Mouse (Mus musculus) heart, embryonic 15.5 days (tissue): Measurements from ENCODE around the gene B3galt1. TPM values are rescaled to one million over a fixed set of nuclear protein-coding genes. Genes with fewer than 3 reads are reported as not detected.

Experiments
- ATAC-seq: fragments of 200-750 bp; cut with Nextera tagmentation; replicated peaks from 2 replicates; pipeline ENCODE4 v1.8.0; 2017; ENCODE audit warnings: low read depth, moderate TSS enrichment; ENCODE audit not compliant: insufficient number of reproducible peaks, insufficient read depth, low FRiP score
- H3K27ac ChIP-seq: fragments of 300-500 bp; sonication (generic); 2 replicates; pipeline ENCODE4 v1.5.1; 2015; ENCODE audit warnings: mild to moderate bottlenecking, inconsistent platforms
- H3K27me3 ChIP-seq: fragments of 300-500 bp; sonication (generic); 2 replicates; pipeline ENCODE4 v1.6.1; 2015; ENCODE audit warnings: inconsistent platforms
- H3K36me3 ChIP-seq: fragments of 300-500 bp; sonication (generic); 2 replicates; pipeline ENCODE4 v1.6.1; 2015; ENCODE audit warnings: mild to moderate bottlenecking, inconsistent platforms
- H3K4me1 ChIP-seq: fragments of 300-500 bp; sonication (generic); replicated peaks from 2 replicates; pipeline ENCODE4 v1.6.1; 2015; ENCODE audit warnings: inconsistent platforms
- H3K4me2 ChIP-seq: fragments of 300-500 bp; sonication (generic); 2 replicates; pipeline ENCODE4 v1.6.1; 2015; ENCODE audit warnings: inconsistent platforms, mild to moderate bottlenecking, moderate library complexity
- H3K4me3 ChIP-seq: fragments of 300-500 bp; sonication (generic); 2 replicates; pipeline ENCODE4 v1.5.1; 2015; ENCODE audit warnings: mild to moderate bottlenecking, inconsistent platforms
- H3K9ac ChIP-seq: fragments of 300-500 bp; sonication (generic); 2 replicates; pipeline ENCODE4 v1.6.1; 2015; ENCODE audit warnings: mild to moderate bottlenecking, inconsistent platforms
- H3K9me3 ChIP-seq: fragments of 300-500 bp; sonication (generic); replicated peaks from 2 replicates; pipeline ENCODE4 v1.6.1; 2016; ENCODE audit warnings: inconsistent platforms
- WGBS: fragments of 180-500 bp; shearing (Covaris S2); methylation state at CpG from one replicate; pipeline ENCODE4 v1.1.7; 2015; ENCODE audit warnings: mixed read lengths; 5-methylcytosine and 5-hydroxymethylcytosine counted together
- polyA plus RNA-seq: library from polyadenylated mRNA; unstranded; fragments of >200 nt; fragmentation: Nextera tagmentation; extraction: Ambion mirVana; gene quantifications from 2 replicates; pipeline ENCODE4 v1.2.1, GENCODE M21; 2015

B3galt1 gene
- polyA plus RNA-seq, 1 experiment from 2014 or later, result 7.6 TPM

GRCm38 (mm10) chr2:68003091-68003490 is 437.4 kb downstream of the B3galt1 start:
- Histone ChIP-seq H3K27me3 (no peaks in the 10 kb centered on the region), H3K36me3 (no peaks in the 10 kb centered on the region), H3K9ac (no peak overlapping the region), H3K9me3 (no peaks in the 10 kb centered on the region), H3K27ac (no peak overlapping the region), H3K4me2 (no peak overlapping the region), H3K4me1 (no peaks in the 10 kb centered on the region), H3K4me3 (no peak overlapping the region)
- 81% methylated on average over 1 of the region's 1 CpGs for whole genome bisulfite sequencing
- ATAC-seq, result no peak

- Histone ChIP-seq H3K9ac (no peak overlapping the region), H3K4me2 (no peak overlapping the region), H3K4me3 (no peak overlapping the region), H3K36me3 (no peaks in the 10 kb centered on the region), H3K27me3 (no peaks in the 10 kb centered on the region), H3K4me1 (no peaks in the 10 kb centered on the region), H3K9me3 (no peaks in the 10 kb centered on the region), H3K27ac (no peak overlapping the region)
- no peak for ATAC-seq
- 89% methylated on average over 9 of the region's 9 CpGs for WGBS
Observed at GRCm38 (mm10) chr2:68005210-68005609, 439.5 kb downstream of the B3galt1 start.

DNA sequence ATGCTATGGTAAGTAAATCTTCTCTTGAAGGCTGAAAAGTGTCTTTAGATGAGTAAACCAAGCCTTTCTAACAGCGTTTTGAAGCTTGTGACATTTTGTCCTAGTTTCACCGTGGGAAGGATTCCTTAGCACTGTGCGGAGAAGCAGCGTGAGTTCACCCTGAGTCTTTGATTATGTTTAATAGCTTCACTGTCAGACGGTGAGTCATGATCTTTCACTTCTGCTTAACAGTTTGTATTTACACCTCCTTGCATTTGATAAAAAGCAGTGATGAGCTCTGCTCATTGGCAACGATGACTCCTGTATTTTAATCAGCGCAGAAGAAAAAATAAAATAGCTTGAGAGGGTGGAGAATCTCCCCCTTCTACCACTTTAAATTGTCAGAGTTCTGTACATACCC is 440.0 kb downstream of the B3galt1 start:
- no peak overlapping the region for H3K4me2 ChIP-seq
- H3K9ac ChIP-seq, result no peak overlapping the region
- 75% methylated on average over 7 of the region's 7 CpGs for WGBS
- H3K36me3 ChIP-seq, result no peaks in the 10 kb centered on the region
- no peaks in the 10 kb centered on the region for H3K9me3 ChIP-seq
- no peaks in the 10 kb centered on the region for H3K4me1 ChIP-seq
- no peak overlapping the region for H3K27ac ChIP-seq
- no peak overlapping the region for H3K4me3 ChIP-seq
- H3K27me3 ChIP-seq, result no peaks in the 10 kb centered on the region
- no peak for ATAC-seq

GRCm38 (mm10) chr2:68011336-68011735 is 445.7 kb downstream of the B3galt1 start:
- ATAC-seq, result no peak
- H3K9me3 ChIP-seq, result no peaks in the 10 kb centered on the region
- WGBS, result 79% methylated on average over 4 of the region's 4 CpGs
- no peak overlapping the region for H3K4me3 ChIP-seq
- no peak overlapping the region for H3K27ac ChIP-seq
- no peak overlapping the region for H3K4me2 ChIP-seq
- H3K36me3 ChIP-seq, result no peaks in the 10 kb centered on the region
- H3K27me3 ChIP-seq, result no peaks in the 10 kb centered on the region
- H3K9ac ChIP-seq, result no peak overlapping the region
- H3K4me1 ChIP-seq, result no peaks in the 10 kb centered on the region

GRCm38 (mm10) chr2:68020251-68020680 is 454.6 kb downstream of the B3galt1 start:
- Histone ChIP-seq H3K36me3 (no peaks in the 10 kb centered on the region), H3K9me3 (no peaks in the 10 kb centered on the region), H3K4me1 (no peaks in the 10 kb centered on the region), H3K27ac (no peak overlapping the region), H3K4me3 (no peak overlapping the region), H3K4me2 (no peak overlapping the region), H3K9ac (no peak overlapping the region), H3K27me3 (no peaks in the 10 kb centered on the region)
- 76% methylated on average over 5 of the region's 5 CpGs for WGBS
- ATAC-seq, result no peak

DNA sequence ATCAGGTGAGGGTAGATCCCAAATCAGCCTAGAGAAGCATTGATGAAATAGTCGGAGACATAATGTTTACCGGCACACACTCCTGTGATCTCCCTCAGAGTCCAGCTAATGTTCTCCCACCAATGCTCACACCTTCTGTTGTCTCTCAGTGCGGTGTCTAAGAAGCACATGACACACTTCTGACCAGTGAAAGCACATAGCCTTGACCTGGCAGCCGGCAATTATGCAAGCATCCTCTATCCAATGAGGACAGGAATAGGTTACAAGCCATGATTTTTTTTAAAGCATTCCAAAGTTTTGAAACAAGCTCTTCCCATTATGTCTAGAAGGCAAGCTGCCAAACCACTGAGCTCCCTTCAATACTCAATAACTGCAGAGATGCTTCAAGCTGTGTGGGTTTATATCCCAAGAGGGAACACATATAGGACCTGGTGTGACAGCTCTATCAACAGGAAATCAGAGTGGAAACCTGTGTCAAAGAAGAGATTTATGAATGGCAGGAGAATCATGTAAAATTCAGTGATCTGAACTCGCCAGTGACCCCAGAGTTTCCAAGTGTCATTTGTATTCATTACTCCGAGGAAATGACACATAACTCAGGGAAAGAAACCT is 456.0 kb downstream of the B3galt1 start:
- ATAC-seq, result no peak
- Histone ChIP-seq H3K36me3 (no peaks in the 10 kb centered on the region), H3K27me3 (no peaks in the 10 kb centered on the region), H3K4me2 (no peak overlapping the region), H3K4me1 (no peaks in the 10 kb centered on the region), H3K4me3 (no peak overlapping the region), H3K9ac (no peak overlapping the region), H3K27ac (no peak overlapping the region), H3K9me3 (no peaks in the 10 kb centered on the region)
- WGBS, result 82% methylated on average over 6 of the region's 6 CpGs

- Histone ChIP-seq H3K4me2 (no peak overlapping the region), H3K9ac (no peak overlapping the region)
- WGBS, result 82% methylated on average over 2 of the region's 2 CpGs
Observed at GRCm38 (mm10) chr2:68028811-68029210, 463.1 kb downstream of the B3galt1 start.

DNA sequence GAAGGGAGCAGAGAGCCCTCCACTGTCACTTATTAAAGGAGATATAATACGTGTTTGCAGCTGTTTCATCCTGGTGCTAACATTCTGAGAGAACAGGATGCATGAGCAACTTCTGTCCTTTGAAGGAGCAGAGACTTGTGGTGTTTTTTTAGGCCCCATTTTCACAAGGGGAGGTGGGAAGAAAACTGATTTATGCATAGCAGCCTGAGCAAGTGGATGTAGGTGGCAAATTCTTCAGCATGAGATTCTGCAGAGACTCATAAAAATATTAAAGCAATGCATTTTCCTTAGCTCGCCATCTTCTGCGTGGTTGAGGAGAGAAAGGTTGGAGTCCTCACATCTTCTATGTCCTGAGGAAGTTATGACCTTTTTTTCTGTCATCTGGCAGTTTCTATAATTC is 469.0 kb downstream of the B3galt1 start:
- no peak for ATAC-seq
- no peak overlapping the region for H3K27ac ChIP-seq
- no peak overlapping the region for H3K4me2 ChIP-seq
- H3K4me1 ChIP-seq, result no peaks in the 10 kb centered on the region
- H3K27me3 ChIP-seq, result no peaks in the 10 kb centered on the region
- H3K36me3 ChIP-seq, result no peaks in the 10 kb centered on the region
- H3K9me3 ChIP-seq, result peaks cover 7% of the 10 kb centered on the region; the same call in 1 of the 2 replicates
- H3K4me3 ChIP-seq, result no peak overlapping the region
- H3K9ac ChIP-seq, result no peak overlapping the region
- WGBS, result 76% methylated on average over 3 of the region's 3 CpGs

More at GRCm38 (mm10) chr2:68028811-68029210, 463.1 kb downstream of the B3galt1 start:
- Histone ChIP-seq H3K4me3 (no peak overlapping the region), H3K27ac (no peak overlapping the region), H3K4me1 (no peaks in the 10 kb centered on the region), H3K9me3 (peaks cover 8% of the 10 kb centered on the region; the same call in 1 of the 2 replicates), H3K36me3 (no peaks in the 10 kb centered on the region), H3K27me3 (no peaks in the 10 kb centered on the region)
- no peak for ATAC-seq

DNA sequence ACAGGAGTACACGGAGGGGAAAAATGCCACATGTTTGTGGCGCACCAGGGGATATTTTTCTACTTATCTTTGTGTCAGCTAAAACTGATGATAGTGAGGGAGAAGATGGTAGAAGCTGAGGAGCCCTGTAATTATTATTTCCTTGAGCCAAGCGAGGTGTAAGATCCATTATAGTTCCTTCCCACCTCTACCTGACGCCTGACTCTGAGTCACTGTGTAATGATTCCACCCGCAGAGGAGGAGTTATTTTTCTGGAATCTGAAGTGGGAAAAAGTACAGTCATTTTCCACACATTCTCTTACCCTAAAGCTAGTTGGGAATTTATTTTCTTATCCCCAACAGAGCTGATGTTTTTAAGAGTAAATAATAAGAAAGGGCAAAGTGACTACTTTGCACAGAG is 475.1 kb downstream of the B3galt1 start:
- no peaks in the 10 kb centered on the region for H3K27me3 ChIP-seq
- H3K4me1 ChIP-seq, result no peaks in the 10 kb centered on the region
- no peaks in the 10 kb centered on the region for H3K9me3 ChIP-seq
- H3K4me3 ChIP-seq, result no peak overlapping the region
- H3K4me2 ChIP-seq, result no peak overlapping the region
- H3K36me3 ChIP-seq, result no peaks in the 10 kb centered on the region
- ATAC-seq, result no peak
- H3K9ac ChIP-seq, result no peak overlapping the region
- WGBS, result 83% methylated on average over 5 of the region's 5 CpGs
- H3K27ac ChIP-seq, result no peak overlapping the region

DNA sequence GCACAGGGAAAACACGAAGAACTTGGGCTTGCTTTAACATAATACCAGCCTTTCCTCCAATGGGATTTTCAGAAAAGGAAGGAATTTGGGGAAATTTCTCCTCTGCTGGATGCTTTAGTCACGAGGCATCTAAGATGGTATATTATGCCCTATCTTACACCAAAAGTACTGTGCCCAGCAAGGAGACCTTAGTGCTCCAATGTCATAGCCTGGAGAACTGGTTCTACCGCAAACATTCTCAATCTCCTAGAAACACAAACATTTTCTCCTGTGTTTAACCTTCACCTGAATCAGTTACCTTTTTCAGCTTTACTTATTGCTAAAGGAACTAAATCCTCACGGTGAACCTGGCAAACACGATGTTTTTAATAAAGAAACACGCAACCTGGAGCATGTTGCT is 486.8 kb downstream of the B3galt1 start:
- Histone ChIP-seq H3K4me3 (no peak overlapping the region), H3K4me2 (no peak overlapping the region), H3K27ac (no peak overlapping the region), H3K27me3 (no peaks in the 10 kb centered on the region), H3K9me3 (no peaks in the 10 kb centered on the region), H3K36me3 (no peaks in the 10 kb centered on the region), H3K4me1 (no peaks in the 10 kb centered on the region), H3K9ac (no peak overlapping the region)
- no peak for ATAC-seq
- 83% methylated on average over 6 of the region's 6 CpGs for WGBS

- no peak overlapping the region for H3K4me2 ChIP-seq
- 62% methylated on average over 3 of the region's 3 CpGs for WGBS
- no peaks in the 10 kb centered on the region for H3K9me3 ChIP-seq
- H3K9ac ChIP-seq, result no peak overlapping the region
- no peaks in the 10 kb centered on the region for H3K36me3 ChIP-seq
- no peak overlapping the region for H3K27ac ChIP-seq
- no peaks in the 10 kb centered on the region for H3K4me1 ChIP-seq
- H3K27me3 ChIP-seq, result no peaks in the 10 kb centered on the region
- no peak for ATAC-seq
- no peak overlapping the region for H3K4me3 ChIP-seq
Observed at GRCm38 (mm10) chr2:68053243-68053642, 487.6 kb downstream of the B3galt1 start.

DNA sequence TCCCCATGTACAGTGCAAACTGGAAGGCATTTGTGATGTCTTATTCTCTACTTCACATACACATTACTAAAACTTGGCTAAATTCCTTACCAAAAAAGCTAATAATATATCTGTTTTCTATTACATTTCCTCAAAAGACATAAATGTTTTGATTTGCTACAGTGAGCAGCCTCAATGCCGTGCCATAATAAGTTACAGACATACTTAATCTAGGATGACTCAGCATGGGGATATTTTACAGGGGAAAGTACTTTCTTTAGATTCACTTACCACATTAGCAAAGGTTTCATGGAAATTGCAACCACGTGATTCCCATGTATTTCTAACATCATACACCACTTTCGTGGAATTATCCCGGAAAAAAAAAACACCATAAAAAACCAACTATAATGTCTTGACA is 495.7 kb downstream of the B3galt1 start:
- ATAC-seq, result no peak
- no peak overlapping the region for H3K4me3 ChIP-seq
- H3K27me3 ChIP-seq, result no peaks in the 10 kb centered on the region
- no peak overlapping the region for H3K4me2 ChIP-seq
- no peak overlapping the region for H3K9ac ChIP-seq
- H3K36me3 ChIP-seq, result no peaks in the 10 kb centered on the region
- no peaks in the 10 kb centered on the region for H3K4me1 ChIP-seq
- H3K27ac ChIP-seq, result no peak overlapping the region
- 76% methylated on average over 4 of the region's 4 CpGs for WGBS
- H3K9me3 ChIP-seq, result no peaks in the 10 kb centered on the region
